Mouse (Mus musculus): ENCODE results near the gene Hspa4.

Gene Hspa4

DNA sequence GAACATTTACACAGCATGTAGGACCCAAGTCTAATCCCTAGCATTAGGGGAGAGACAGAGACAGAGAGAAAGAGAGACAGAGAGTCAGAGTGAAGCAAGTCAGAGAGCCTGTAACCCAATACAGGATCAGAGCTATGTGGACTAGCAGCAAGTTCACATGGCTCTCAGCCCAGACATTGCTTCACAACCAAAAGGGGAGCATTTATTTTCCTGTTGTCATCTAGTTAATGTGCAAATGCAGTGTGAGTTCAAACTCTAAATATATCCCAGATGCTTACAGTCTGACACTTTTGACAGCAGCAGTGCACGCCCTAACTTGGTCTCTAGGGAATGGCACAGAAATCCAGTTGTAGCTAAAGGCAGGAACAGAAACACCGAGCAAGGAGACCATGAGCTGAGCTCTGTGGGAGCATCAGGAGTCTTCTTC, 8.6 kb upstream of the Hspa4 start:
- no peak for TF ChIP-seq GATA4 (IDR thresholded peaks at IDR 0.05; ENCODE audit: insufficient replicate concordance, low read length)

DNA sequence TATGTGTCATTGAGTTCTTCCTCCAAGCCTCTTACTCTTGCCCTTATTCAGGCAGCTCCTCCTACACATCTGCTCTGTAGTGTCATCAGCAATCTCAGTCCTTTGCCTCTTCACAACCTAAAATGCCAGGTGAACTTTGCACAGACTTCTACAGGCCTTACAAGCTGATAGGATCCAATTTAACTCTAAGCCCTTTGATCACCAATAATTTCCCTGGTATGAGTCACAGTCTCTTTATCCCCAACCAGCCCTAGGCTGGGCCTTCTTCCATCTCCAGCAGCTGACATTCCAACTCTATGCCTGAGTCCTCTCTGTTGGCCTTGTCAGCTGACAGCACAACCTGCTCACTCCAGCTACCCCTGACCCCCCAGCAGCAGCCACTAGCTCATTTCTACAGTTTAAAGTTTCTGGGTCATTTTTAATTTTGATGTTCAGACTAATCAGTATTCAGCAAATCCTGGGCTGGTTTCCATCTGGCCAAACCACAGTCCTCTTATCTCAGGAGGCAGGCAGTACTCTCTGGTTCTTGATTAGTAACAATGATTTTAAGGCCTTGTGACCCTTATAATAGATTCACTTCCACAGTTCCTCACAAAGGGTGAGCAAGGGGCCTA, 8.1 kb upstream of the Hspa4 start:
- peak; percentile 67; the same call in 1 of the 2 replicates for TF ChIP-seq GATA4 (IDR thresholded peaks at IDR 0.05; ENCODE audit: insufficient replicate concordance, low read length)

DNA sequence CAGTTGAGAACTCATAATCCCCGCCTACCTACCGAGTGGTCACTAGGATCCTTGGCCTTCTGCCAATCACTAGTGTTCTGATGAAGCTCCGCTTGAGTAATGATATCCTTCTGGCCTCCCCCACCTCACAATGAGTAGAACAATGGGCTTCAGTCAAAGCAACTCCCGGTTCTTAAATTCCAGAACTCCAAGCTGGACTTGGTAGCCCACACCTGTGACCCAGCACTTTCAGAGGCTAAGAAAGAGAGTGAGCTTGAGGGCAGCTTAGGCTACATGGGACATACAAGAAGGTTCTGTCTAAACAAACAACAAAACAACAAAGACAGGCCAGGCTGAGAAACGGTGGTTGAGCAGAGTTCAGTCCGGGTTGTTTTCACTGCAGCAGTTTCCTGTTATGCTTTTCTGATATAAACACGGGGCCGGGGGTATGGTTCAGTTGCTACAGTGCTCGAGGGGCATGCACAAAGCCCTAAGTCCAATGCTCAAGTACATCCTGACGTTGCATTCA, 7.4 kb upstream of the Hspa4 start:
- no peak for TF ChIP-seq GATA4 (IDR thresholded peaks at IDR 0.05; ENCODE audit: insufficient replicate concordance, low read length)

DNA sequence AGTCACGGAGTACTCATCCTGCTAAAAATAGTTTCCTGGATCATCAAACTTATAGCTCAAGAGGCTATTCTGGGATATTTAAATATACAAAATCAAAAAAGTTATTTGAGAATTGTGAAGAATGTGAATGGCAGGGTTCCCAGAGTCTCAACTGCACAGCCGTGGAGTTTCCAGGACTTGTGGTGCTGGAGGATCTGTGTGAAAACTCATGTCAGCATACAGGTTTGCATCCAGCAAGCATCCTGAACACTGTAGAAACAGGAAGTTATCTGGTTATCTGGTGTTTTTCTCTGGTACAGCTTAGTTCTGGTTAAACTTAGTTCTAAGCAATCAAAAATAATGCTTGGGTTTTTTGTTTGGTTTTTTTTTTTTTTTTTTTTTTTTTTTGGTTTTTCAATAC, 6.7 kb upstream of the Hspa4 start:
- TF ChIP-seq GATA4 (IDR thresholded peaks at IDR 0.05; ENCODE audit: insufficient replicate concordance, low read length) = no peak

DNA sequence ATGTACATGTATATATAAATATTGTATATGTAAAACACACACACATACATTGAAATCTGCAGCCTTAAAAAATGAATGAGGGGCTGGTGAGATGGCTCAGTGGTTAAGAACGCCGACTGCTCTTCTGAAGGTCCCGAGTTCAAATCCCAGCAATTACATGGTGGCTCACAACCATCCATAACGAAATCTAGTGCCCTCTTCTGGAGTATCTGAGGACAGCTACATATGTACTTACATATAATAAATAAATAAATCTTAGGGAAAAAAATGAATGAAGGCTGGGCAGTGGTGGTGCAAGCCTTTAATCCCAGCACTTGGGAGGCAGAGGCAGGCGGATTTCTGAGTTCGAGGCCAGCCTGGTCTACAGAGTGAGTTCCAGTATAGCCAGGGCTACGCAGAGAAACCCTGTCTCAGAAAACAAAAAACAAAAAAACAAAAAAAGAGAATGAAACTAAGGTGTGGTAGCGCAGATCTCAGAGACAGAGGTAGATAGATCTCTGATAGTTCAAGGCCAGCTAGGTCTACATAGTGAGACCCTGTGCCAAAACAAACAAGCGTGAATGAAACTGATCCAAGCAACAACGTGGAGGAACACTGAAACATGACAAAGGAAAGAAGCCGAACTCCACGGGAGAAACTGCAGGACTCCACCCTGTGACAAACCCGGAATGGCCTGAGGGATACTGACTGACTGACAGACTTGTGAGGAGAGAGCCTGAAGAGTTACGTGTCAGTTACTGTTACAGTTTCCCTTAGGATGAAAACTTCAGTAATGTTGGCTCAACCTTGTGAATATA, 4.0 kb upstream of the Hspa4 start:
- no peak for TF ChIP-seq GATA4 (IDR thresholded peaks at IDR 0.05; ENCODE audit: insufficient replicate concordance, low read length)

DNA sequence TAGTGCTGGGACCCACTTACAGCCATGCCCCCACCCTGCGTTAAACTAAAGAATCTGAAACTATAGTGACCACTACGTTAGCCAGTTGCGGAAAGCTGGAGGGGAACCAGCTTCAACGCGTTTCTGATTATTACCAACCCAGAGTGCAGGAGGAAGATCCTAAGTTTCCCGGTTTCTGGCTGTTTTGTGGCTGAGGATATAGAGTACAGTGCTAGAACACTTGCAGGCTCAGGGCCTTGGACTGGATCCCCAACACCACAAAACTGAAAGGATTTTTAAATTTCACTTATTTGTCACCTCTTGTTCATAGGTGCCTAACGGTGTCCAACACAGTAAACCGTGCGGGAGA, 884 bp upstream of the Hspa4 start:
- TF ChIP-seq GATA4 (IDR thresholded peaks at IDR 0.05; ENCODE audit: insufficient replicate concordance, low read length) = no peak

DNA sequence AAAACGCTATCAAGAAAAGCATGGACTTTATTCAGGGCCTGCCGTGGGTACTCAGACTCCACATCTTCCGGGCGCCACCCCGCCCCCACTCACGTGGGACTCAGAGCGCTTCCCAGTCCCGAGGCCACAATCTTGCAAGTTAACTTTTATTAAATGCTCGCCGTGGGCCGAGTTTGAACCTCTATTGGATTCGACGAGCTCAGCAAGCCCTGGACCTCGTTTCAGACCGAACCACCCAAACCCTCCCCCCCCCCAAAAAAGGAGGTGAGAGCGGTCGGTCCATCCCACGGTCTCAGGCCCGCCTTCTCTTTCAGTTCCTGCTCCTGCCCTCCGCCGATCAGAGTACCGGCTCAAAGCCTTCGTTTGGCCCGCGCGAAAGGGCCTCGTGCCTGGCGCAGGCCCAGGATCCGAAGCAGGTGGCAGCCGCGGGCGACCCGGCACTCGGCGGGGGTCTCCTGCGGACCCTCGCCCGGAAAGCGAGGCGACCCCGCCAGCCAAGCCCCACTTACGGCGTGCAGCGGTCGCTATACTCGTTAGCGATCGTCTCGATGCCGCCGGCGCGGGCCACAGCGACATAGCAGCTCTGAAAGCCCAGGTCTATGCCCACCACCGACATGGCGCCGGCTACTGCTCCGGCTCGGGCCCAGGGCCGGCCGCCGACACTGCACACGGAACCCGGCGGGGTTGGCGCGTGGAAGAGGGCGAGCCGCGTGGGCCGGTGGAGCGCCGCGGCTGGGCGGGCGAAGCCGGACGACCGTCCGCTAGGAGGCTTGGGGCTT, 517 bp downstream of the Hspa4 start:
- no peak for TF ChIP-seq GATA4 (IDR thresholded peaks at IDR 0.05; ENCODE audit: insufficient replicate concordance, low read length)

DNA sequence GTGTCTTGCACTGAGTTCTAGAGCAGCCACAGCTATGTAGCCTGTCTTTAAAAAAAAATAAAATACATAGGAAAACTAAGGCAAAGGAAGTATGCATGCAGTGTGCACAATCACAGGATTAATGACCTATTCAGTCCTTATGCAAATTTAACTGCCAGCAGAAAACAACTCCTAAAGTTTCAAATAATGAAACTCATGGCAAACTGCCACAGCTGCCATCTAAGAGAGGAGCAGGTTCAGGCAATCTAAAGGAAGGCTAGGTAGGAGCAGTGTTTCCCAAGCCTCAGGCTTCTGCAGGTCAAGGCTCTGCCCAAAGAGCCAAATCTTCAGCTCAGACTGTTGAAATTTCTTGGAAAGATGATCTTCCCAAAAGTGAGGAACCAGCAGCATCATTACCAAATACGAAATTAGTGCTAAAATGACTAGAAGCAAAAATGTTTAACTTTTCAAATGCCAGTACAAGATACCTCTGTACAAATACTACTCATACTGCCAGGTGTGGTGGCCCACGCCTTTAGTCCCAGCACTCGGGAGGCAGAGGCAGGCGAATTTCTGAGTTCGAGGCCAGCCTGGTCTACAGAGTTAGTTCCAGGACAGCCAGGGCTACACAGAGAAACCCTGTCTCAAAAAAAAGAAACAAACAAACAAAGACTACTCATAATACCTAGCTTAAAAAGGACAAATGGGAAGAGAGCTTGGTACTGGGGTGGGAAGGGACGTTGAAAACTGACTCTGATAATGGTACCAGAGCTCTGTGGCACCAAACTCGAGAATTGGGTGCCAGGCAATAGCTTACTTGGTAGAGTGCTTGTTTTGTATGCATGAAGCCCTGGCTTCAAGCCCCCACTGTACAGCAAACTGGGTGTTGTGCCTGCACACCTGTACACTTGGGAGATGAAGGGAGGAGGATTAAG, 2.1 kb downstream of the Hspa4 start:
- no peak for TF ChIP-seq GATA4 (IDR thresholded peaks at IDR 0.05; ENCODE audit: insufficient replicate concordance, low read length)

DNA sequence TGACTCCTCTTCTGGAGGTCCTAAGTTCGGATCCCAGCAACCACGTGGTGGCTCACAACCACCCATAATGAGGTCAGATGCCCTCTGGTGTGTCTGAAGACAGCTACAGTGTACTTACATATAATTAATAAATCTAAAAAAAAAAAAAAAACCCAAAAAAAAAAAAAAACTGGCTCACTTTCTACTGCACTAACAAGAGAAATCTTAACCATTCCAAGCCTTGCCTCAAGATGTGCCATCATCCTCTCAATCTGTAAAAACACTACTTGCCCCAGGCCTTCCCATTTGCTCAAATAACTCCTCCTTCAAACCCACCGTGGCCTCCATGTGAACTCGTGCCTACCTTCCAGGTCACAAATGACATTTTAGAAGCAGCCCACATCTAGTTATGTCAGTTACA, 3.4 kb downstream of the Hspa4 start:
- TF ChIP-seq GATA4 (IDR thresholded peaks at IDR 0.05; ENCODE audit: insufficient replicate concordance, low read length) = no peak

DNA sequence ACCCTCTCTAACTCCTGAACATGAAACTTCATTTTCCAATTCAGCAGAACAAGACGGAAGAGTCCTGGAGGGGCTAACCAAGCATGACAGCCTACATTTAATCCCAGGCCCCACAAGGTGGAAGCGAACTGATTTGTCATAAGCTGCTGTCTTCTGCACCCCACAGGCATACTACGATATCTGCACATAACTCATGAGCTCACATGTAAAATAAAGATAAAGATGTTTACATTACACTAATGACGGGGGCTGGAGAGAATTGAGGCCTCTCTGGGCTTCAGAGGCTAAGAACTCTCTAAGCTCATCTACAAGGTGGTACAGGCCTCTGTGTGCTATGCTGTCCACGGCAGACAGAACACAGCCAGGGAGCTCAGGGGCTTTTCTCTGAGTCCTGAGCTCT, 5.8 kb downstream of the Hspa4 start:
- TF ChIP-seq GATA4 (IDR thresholded peaks at IDR 0.05; ENCODE audit: insufficient replicate concordance, low read length) = no peak

DNA sequence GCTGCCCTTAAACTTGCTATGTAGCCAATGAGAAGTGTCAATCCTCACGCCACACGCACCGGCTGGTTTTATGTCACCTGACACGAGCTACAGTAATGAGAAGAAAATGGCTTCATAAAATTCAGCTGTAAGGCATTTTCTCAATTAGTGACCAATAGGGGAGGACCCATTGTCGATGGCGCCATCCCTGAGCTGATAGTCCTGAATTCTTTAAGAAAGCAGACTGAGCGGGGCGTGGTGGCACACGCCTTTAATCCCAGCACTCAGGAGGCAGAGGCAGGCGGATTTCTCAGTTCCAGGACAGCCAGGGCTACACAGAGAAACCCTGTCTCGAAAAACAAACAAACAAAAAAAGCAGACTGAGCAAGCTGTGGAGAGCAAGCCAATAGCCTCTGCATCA, 9.4 kb downstream of the Hspa4 start:
- no peak for TF ChIP-seq GATA4 (IDR thresholded peaks at IDR 0.05; ENCODE audit: insufficient replicate concordance, low read length)

DNA sequence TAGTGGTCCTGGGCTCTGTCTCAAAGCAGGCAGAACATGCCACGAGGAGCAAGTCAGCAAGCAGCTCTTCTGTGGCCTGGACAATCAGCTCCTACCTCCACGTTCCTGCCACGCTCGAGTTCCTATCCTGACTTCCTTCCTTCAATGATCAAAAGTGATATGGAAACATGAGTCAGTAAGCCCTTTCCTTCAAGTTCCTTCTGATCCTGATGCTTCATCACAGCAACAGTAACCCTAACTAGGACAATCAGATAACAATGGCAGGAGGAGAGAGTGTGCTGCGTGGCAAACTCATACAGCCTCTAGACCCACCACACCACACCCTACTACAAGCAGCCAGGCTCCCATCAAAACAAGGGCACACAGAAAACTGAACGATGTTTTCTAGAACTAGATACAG, 14.4 kb downstream of the Hspa4 start:
- TF ChIP-seq GATA4 (IDR thresholded peaks at IDR 0.05; ENCODE audit: insufficient replicate concordance, low read length) = no peak

DNA sequence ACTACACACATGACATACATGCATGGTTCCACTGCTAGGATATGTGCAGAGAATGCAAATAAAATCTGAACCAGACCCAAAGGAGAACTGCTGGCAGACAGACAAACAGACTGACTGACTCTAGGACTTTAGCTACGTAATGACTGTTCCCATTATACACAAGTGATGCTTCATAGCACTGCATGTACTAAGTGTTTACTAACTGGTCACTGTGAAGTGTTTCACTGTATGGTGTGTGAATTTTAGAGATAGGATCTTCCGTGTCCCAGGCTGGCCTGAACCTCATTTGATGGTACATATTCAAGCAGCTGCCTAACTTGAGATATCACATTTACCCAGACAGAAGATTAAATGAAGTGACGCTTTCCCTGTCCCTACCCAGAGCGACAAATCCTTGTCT, 21.8 kb downstream of the Hspa4 start:
- TF ChIP-seq GATA4 (IDR thresholded peaks at IDR 0.05; ENCODE audit: insufficient replicate concordance, low read length) = no peak

DNA sequence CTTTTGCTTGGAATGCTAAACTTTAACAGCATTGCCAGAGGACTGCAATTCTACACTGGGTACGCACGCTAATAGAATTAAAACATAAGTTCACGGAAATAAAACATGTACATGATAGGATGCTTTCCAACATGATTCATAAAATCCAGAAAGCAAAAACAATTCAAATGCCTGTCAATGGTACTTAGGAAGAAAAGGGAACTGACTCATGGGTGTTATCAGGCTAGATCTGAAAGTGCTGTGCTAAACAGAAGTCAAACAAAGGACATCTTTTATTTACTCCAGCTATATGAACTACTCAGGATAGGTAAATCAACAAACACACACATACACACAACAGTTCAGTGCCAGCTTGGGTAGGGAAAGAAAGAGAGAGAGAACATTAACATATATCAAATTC, 24.9 kb downstream of the Hspa4 start:
- TF ChIP-seq GATA4 (IDR thresholded peaks at IDR 0.05; ENCODE audit: insufficient replicate concordance, low read length) = no peak

DNA sequence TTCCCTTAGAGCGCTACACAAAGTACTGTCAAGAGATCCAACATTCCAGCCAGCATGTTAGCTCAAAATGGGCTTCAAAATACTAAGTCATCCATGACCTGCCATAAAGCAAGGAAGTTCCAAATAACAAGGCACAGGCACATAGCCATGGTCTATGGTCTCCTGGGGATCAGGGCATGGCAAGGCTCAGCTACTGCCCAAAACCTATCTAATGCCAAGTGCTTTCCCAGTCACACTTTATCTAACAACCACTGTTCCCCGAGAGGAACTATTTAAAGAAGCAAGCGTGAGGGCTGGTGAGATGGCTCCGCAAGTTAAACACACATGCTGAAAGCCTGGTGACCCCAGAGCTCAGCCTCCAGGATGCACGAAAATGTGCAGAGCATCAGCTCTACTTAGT, 26.9 kb downstream of the Hspa4 start:
- no peak for TF ChIP-seq GATA4 (IDR thresholded peaks at IDR 0.05; ENCODE audit: insufficient replicate concordance, low read length)

Measured in liver, adult (tissue).